Mouse (Mus musculus) adrenal gland, adult (tissue): Measurements from ENCODE around the gene Olfr521.
A peak's percentile ranks its signal among the peaks of the same experiment; 100 is the strongest.
"Not testable (repeated sequence)": the region's sequence is repeated elsewhere in the genome, so short reads cannot be mapped to it uniquely, and the experiment has no call there.

Experiments used
- DNase-seq, 2 experiments: peaks; one replicate each; pipeline ENCODE4 v3.0.0; 2022 to 2023; ENCODE audit warnings: low spot score in 1 of 2; ENCODE audit not compliant: inconsistent age in 2 of 2

Gene Olfr521

GRCm38 (mm10) chr7:99763207-99763606 is at the start of gene Olfr521:
Gene Olfr521 (plus strand): TSS chr7:99763507.
- no peak for DNase-seq

- no peak for DNase-seq
Observed at GRCm38 (mm10) chr7:99716536-99716935, 46.8 kb upstream of the Olfr521 start.

- DNase-seq, result no peak
Observed at GRCm38 (mm10) chr7:99729973-99730372, 33.3 kb upstream of the Olfr521 start, which contains the start of gene Olfr520. Gene Olfr520 (plus strand): TSS chr7:99730273.

GRCm38 (mm10) chr7:99734612-99735011 is 28.7 kb upstream of the Olfr521 start:
- no peak for DNase-seq

- DNase-seq, result not testable (repeated sequence)
Observed at GRCm38 (mm10) chr7:99735491-99735890, 27.8 kb upstream of the Olfr521 start.

- no peak for DNase-seq
Observed at GRCm38 (mm10) chr7:99739276-99739675, 24.0 kb upstream of the Olfr521 start.

- DNase-seq, result no peak
Observed at GRCm38 (mm10) chr7:99781385-99781784, 18.1 kb downstream of the Olfr521 start.

- no peak for DNase-seq
Observed at GRCm38 (mm10) chr7:99781916-99782315, 18.6 kb downstream of the Olfr521 start.

GRCm38 (mm10) chr7:99783421-99783820 is 20.1 kb downstream of the Olfr521 start:
- DNase-seq, result no peak

GRCm38 (mm10) chr7:99785553-99785952 is 22.2 kb downstream of the Olfr521 start:
- DNase-seq, result no peak

- DNase-seq, result no peak
Observed at GRCm38 (mm10) chr7:99786774-99787173, 23.5 kb downstream of the Olfr521 start.

GRCm38 (mm10) chr7:99787935-99788334 is 24.6 kb downstream of the Olfr521 start:
- DNase-seq, result no peak

- DNase-seq, result no peak
Observed at GRCm38 (mm10) chr7:99788563-99788962, 25.3 kb downstream of the Olfr521 start.

GRCm38 (mm10) chr7:99790816-99791215 is 27.5 kb downstream of the Olfr521 start:
- DNase-seq, result peak; percentile 26 to 33

GRCm38 (mm10) chr7:99794096-99794495 is 30.8 kb downstream of the Olfr521 start:
- DNase-seq, result no peak

- peak in 1 of 2 experiments; percentile 43 for DNase-seq
Observed at GRCm38 (mm10) chr7:99795192-99795981, 32.1 kb downstream of the Olfr521 start.

GRCm38 (mm10) chr7:99796471-99796870 is 33.2 kb downstream of the Olfr521 start:
- peak in 1 of 2 experiments; percentile 31 for DNase-seq

GRCm38 (mm10) chr7:99797261-99797660 is 34.0 kb downstream of the Olfr521 start:
- DNase-seq, result no peak

GRCm38 (mm10) chr7:99797911-99798647 is 34.8 kb downstream of the Olfr521 start:
- peak in 1 of 2 experiments; percentile 91 for DNase-seq

- DNase-seq, result no peak
Observed at GRCm38 (mm10) chr7:99799118-99799517, 35.8 kb downstream of the Olfr521 start.

GRCm38 (mm10) chr7:99803535-99803934 is 40.2 kb downstream of the Olfr521 start:
- DNase-seq, result no peak

GRCm38 (mm10) chr7:99804033-99804432 is 40.7 kb downstream of the Olfr521 start:
- DNase-seq, result not testable (repeated sequence)
